Mouse (Mus musculus) cerebellum, adult (tissue): Measurements from ENCODE around the gene Smg6.

Experiments
- ATAC-seq: cut with Nextera tagmentation; 2 replicates; pipeline ENCODE4 v1.9.2; 2017; ENCODE audit warnings: mild to moderate bottlenecking, moderate library complexity, mixed read lengths; ENCODE audit not compliant: insufficient number of reproducible peaks, low FRiP score, low TSS enrichment

The Smg6 gene

GRCm38 (mm10) chr11:74925577-74926387, at the start of gene Smg6, which contains the start of gene Srr:
Gene Smg6, plus strand, starts transcription at chr11:74925823.
Gene Srr, minus strand, starts transcription at chr11:74925948.
- ATAC-seq = peak; percentile 94

- ATAC-seq = peak; percentile 58; the same call in 1 of the 2 replicates
Measured at GRCm38 (mm10) chr11:74876801-74877200, 48.8 kb upstream of the Smg6 start.

GRCm38 (mm10) chr11:74880999-74881398, 44.6 kb upstream of the Smg6 start:
- ATAC-seq = no peak

- no peak for ATAC-seq
Measured at GRCm38 (mm10) chr11:74881979-74882378, 43.6 kb upstream of the Smg6 start.

- peak; percentile 56; the same call in 1 of the 2 replicates for ATAC-seq
Measured at GRCm38 (mm10) chr11:74883098-74883497, 42.5 kb upstream of the Smg6 start.

- ATAC-seq = no peak
Measured at GRCm38 (mm10) chr11:74894619-74895018, 31.0 kb upstream of the Smg6 start.

GRCm38 (mm10) chr11:74895980-74896900, 29.4 kb upstream of the Smg6 start:
- ATAC-seq = peak; percentile 38; the same call in 1 of the 2 replicates

- ATAC-seq = 0 out of 2 replicates have a peak, but pooled peaks have one; percentile 22
Measured at GRCm38 (mm10) chr11:74896901-74897677, 28.5 kb upstream of the Smg6 start, which contains the start of gene Sgsm2. Gene Sgsm2, minus strand, starts transcription at chr11:74897060.

- peak; percentile 87; the same call in 1 of the 2 replicates for ATAC-seq
Measured at GRCm38 (mm10) chr11:74897678-74898516, 27.7 kb upstream of the Smg6 start, which contains the start of gene Tsr1. Gene Tsr1, plus strand, starts transcription at chr11:74898071.

GRCm38 (mm10) chr11:74898517-74898827, 27.2 kb upstream of the Smg6 start:
- no peak for ATAC-seq

- ATAC-seq = no peak
Measured at GRCm38 (mm10) chr11:74901555-74901954, 24.1 kb upstream of the Smg6 start.

GRCm38 (mm10) chr11:74902416-74902815, 23.2 kb upstream of the Smg6 start:
- no peak for ATAC-seq

GRCm38 (mm10) chr11:74907850-74908249, 17.8 kb upstream of the Smg6 start:
- ATAC-seq = no peak

GRCm38 (mm10) chr11:74908618-74909399, 16.8 kb upstream of the Smg6 start:
- no peak for ATAC-seq

- ATAC-seq = no peak
Measured at GRCm38 (mm10) chr11:74909978-74910377, 15.6 kb upstream of the Smg6 start.

- no peak for ATAC-seq
Measured at GRCm38 (mm10) chr11:74912492-74912891, 13.1 kb upstream of the Smg6 start.

- no peak for ATAC-seq
Measured at GRCm38 (mm10) chr11:74919249-74919648, 6.4 kb upstream of the Smg6 start.

GRCm38 (mm10) chr11:74924149-74924548, 1.5 kb upstream of the Smg6 start:
- no peak for ATAC-seq
